Mouse (Mus musculus) MEL (cell line): ENCODE data around the gene Klf6. TPM values are rescaled to one million over a fixed set of nuclear protein-coding genes. Genes with fewer than 3 reads are reported as not detected.

Experiments used
- DNase-seq: peaks from one replicate; pipeline ENCODE4 v3.0.0; 2011; ENCODE audit warnings: low read depth, low spot score
- H3K27ac ChIP-seq: 2 replicates; pipeline ENCODE4 v1.5.1; 2012; ENCODE audit warnings: low read depth, mild to moderate bottlenecking, control low read depth, low read length, moderate library complexity; ENCODE audit not compliant: control insufficient read depth
- H3K27me3 ChIP-seq, 2 experiments: fragments of 150-350 bp in 1 of 2; sonication (generic) in 1 of 2; 2 replicates each; pipeline ENCODE4 v1.6.1; 2012; ENCODE audit warnings: low read length in 2 of 2, mild to moderate bottlenecking in 2 of 2, improper control_type of control experiment in 1 of 2, moderate library complexity in 1 of 2; ENCODE audit not compliant: insufficient read depth in 2 of 2, control insufficient read depth in 1 of 2
- H3K36me3 ChIP-seq, 2 experiments: 2 replicates each; pipeline ENCODE4 v1.6.1; 2012 to 2014; ENCODE audit warnings: low read length in 2 of 2, improper control_type of control experiment in 1 of 2, inconsistent platforms in 1 of 2, mild to moderate bottlenecking in 1 of 2; ENCODE audit not compliant: insufficient read depth in 2 of 2, control insufficient read depth in 1 of 2
- H3K4me1 ChIP-seq, 2 experiments: fragments of 150-350 bp in 1 of 2; sonication (generic) in 1 of 2; 2 replicates each; pipeline ENCODE4 v1.6.1; 2012; ENCODE audit warnings: low read length in 2 of 2, improper control_type of control experiment in 1 of 2, mild to moderate bottlenecking in 1 of 2; ENCODE audit not compliant: insufficient read depth in 2 of 2, control insufficient read depth in 1 of 2
- H3K4me3 ChIP-seq, 2 experiments: fragments of 150-350 bp in 1 of 2; sonication (generic) in 1 of 2; 2 replicates each; pipeline ENCODE4 v1.5.1; 2012; ENCODE audit warnings: low read depth in 2 of 2, low read length in 2 of 2, mild to moderate bottlenecking in 2 of 2, moderate library complexity in 2 of 2, control low read depth in 1 of 2, improper control_type of control experiment in 1 of 2; ENCODE audit not compliant: control insufficient read depth in 1 of 2, insufficient read depth in 1 of 2
- H3K79me2 ChIP-seq: 2 replicates; pipeline ENCODE4 v1.6.1; 2012; ENCODE audit warnings: mild to moderate bottlenecking, low read length, moderate library complexity; ENCODE audit not compliant: control insufficient read depth, poor library complexity, insufficient read depth
- H3K9ac ChIP-seq: 2 replicates; pipeline ENCODE4 v1.6.1; 2012; ENCODE audit warnings: low read depth, mild to moderate bottlenecking, control low read depth, low read length, moderate library complexity; ENCODE audit not compliant: control insufficient read depth, poor library complexity, severe bottlenecking
- H3K9me3 ChIP-seq: fragments of 150-350 bp; sonication (generic); replicated peaks from 2 replicates; pipeline ENCODE4 v1.6.1; 2012; ENCODE audit warnings: mild to moderate bottlenecking, low read length, improper control_type of control experiment, moderate library complexity; ENCODE audit not compliant: insufficient read depth
- CHD2 ChIP-seq: IDR thresholded peaks from 2 replicates; pipeline ENCODE4 v1.6.1; 2011; ENCODE audit warnings: low read length, improper control_type of control experiment
- CTCF ChIP-seq, 3 experiments: IDR thresholded peaks in 2 of 3; conservative IDR thresholded peaks in 1 of 3; 2 replicates each; pipeline ENCODE4 v1.5.1; 2011 to 2012; ENCODE audit warnings: low read length in 3 of 3, low read depth in 2 of 3, mild to moderate bottlenecking in 2 of 3, improper control_type of control experiment in 1 of 3, inconsistent platforms in 1 of 3, mixed read lengths in 1 of 3, moderate library complexity in 1 of 3; ENCODE audit not compliant: control insufficient read depth in 1 of 3, insufficient read depth in 1 of 3, poor library complexity in 1 of 3, severe bottlenecking in 1 of 3
- JUND ChIP-seq: IDR thresholded peaks from 2 replicates; pipeline ENCODE4 v1.6.1; 2011; ENCODE audit warnings: low read depth, mild to moderate bottlenecking, improper control_type of control experiment, low read length
- KAT2A ChIP-seq: conservative IDR thresholded peaks from 2 replicates; pipeline ENCODE4 v1.6.1; 2012; ENCODE audit warnings: low read depth, low read length, improper control_type of control experiment, inconsistent platforms
- MAX ChIP-seq: IDR thresholded peaks from 2 replicates; pipeline ENCODE4 v1.6.1; 2011; ENCODE audit warnings: low read length, improper control_type of control experiment
- MYB ChIP-seq: IDR thresholded peaks from 2 replicates; pipeline ENCODE4 v1.6.1; 2011; ENCODE audit warnings: mild to moderate bottlenecking, low read depth, low read length, improper control_type of control experiment
- NELFE ChIP-seq: IDR thresholded peaks from 2 replicates; pipeline ENCODE4 v1.6.1; 2011; ENCODE audit warnings: low read depth, low read length, improper control_type of control experiment
- POLR2A ChIP-seq, 2 experiments: IDR thresholded peaks; 2 replicates each; pipeline ENCODE4 v1.6.1; 2011 to 2012; ENCODE audit warnings: low read length in 2 of 2, mild to moderate bottlenecking in 2 of 2, control low read depth in 1 of 2, improper control_type of control experiment in 1 of 2, low read depth in 1 of 2, moderate library complexity in 1 of 2; ENCODE audit not compliant: control insufficient read depth in 1 of 2, insufficient read depth in 1 of 2, poor library complexity in 1 of 2
- POLR2AphosphoS5 ChIP-seq: IDR thresholded peaks from 2 replicates; pipeline ENCODE4 v1.6.1; 2012; ENCODE audit warnings: low read depth, borderline replicate concordance, mild to moderate bottlenecking, inconsistent platforms, low read length, moderate library complexity, mixed read lengths
- RAD21 ChIP-seq: IDR thresholded peaks from 2 replicates; pipeline ENCODE4 v1.6.1; 2011; ENCODE audit warnings: mild to moderate bottlenecking, low read depth, low read length, improper control_type of control experiment
- RCOR1 ChIP-seq: IDR thresholded peaks from 2 replicates; pipeline ENCODE4 v1.6.1; 2012; ENCODE audit warnings: low read depth, mild to moderate bottlenecking, inconsistent platforms, low read length, improper control_type of control experiment
- SIN3A ChIP-seq: IDR thresholded peaks from 2 replicates; pipeline ENCODE4 v1.6.1; 2012; ENCODE audit warnings: low read length, improper control_type of control experiment, inconsistent platforms
- TAL1 ChIP-seq: IDR thresholded peaks from 2 replicates; pipeline ENCODE4 v1.6.1; 2012; ENCODE audit warnings: mild to moderate bottlenecking, inconsistent platforms, low read length, moderate library complexity, mixed read lengths
- TCF12 ChIP-seq: IDR thresholded peaks from 2 replicates; pipeline ENCODE4 v1.6.1; 2014; ENCODE audit warnings: low read depth, mild to moderate bottlenecking, inconsistent platforms, low read length, improper control_type of control experiment, moderate library complexity
- USF1 ChIP-seq: IDR thresholded peaks from 2 replicates; pipeline ENCODE4 v1.6.1; 2014; ENCODE audit warnings: low read depth, mild to moderate bottlenecking, inconsistent platforms, low read length, improper control_type of control experiment, moderate library complexity
- USF2 ChIP-seq, 2 experiments: IDR thresholded peaks; 2 replicates each; pipeline ENCODE4 v1.6.1; 2011 to 2012; ENCODE audit warnings: improper control_type of control experiment in 2 of 2, low read length in 2 of 2, borderline replicate concordance in 1 of 2, inconsistent platforms in 1 of 2, low read depth in 1 of 2, mild to moderate bottlenecking in 1 of 2; ENCODE audit not compliant: insufficient read depth in 1 of 2
- ZMIZ1 ChIP-seq: IDR thresholded peaks from 2 replicates; pipeline ENCODE4 v1.6.1; 2012; ENCODE audit warnings: low read depth, mild to moderate bottlenecking, inconsistent platforms, low read length, improper control_type of control experiment, moderate library complexity
- polyA plus RNA-seq, 2 experiments: library from polyadenylated mRNA; stranded (reverse) in 1 of 2; unstranded in 1 of 2; fragments of >175 nt in 1 of 2; fragments of >200 nt in 1 of 2; gene quantifications; 2 replicates each; pipeline versions ENCODE4 v1.2.1 to v1.2.4; 2012; ENCODE audit warnings: low replicate concordance in 2 of 2, low read depth in 1 of 2; ENCODE audit not compliant: insufficient read length in 2 of 2, insufficient read depth in 1 of 2, missing spikeins in 1 of 2
- total RNA-seq: library from RNA; depleted of rRNA; stranded (reverse); fragments of 300-350 nt; gene quantifications from 2 replicates; pipeline ENCODE4 v1.2.3, GENCODE M21; 2012

Gene Klf6
- total and polyA plus RNA-seq, 3 experiments: 2.0 to 4.6 TPM; not detected in 1

DNA sequence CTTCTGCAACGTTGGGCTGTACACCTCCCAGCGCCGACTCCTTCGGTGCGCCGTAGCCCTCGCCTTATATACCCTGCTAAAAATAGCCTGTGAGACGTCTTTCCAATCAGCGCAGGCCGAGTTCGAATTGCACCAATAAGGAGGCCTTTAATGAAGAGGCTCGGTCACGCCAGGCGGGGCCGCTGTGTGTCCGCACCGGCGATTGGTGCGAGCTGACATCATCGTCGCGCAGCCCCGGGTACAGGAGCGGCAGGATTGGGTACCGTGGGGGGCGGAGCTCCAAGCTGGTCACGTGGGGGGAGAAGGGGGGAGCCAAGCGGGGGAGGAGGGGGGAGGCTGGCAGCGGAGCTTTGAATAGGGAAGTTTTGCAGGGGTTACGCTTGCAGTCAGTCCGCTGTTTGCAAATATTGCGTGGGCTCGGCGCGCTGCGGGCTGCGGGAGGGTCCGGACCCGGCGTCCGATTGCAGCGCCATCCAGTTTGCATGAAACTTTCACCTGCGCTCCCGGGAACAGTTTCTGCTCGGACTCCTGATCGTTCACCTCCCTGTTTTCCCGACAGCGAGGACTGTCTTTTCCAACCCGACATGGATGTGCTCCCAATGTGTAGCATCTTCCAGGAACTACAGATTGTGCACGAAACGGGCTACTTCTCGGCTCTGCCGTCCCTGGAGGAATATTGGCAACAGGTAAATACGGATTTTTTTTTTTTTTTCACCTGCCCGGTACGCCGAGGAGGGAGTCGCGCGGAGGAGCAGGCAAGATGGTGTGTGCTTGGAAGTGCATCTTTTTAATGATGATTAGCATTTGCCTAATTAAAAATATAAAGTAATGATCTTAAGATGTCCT lies at the start of gene Klf6 (continued):
- no peak for TF ChIP-seq KAT2A
- peak in 1 of 2 experiments; percentile 66; a peak in 2 of 4 replicates for TF ChIP-seq USF2 (IDR thresholded peaks at IDR 0.05; ENCODE audit: borderline replicate concordance in 1 of 2, insufficient read depth in 1 of 2, low read depth in 1 of 2, low read length in 2 of 2)
- no peak for TF ChIP-seq RAD21
- TF ChIP-seq USF1: peak; percentile 94
- TF ChIP-seq, all 39 proteins: peak for 14

DNA sequence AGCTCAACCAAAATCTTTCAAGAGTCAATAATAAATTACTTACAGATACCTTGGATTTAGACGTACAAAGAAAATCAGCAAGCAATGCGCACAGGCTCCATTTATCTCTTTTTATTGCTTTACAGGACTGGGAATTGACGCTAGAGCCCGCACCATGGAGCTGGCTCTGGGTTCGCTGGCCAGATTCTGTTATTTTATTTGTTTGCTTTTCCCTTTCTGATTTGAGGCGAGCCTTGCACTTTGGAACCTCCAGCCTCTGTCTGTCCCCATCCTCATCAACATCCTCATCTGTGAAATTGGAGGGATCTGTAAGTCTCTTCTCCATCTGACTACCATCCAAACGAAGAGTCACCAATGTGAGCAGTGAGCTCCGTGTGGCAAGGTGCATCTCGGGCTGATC lies 47.8 kb upstream of the Klf6 start:
- Histone ChIP-seq H3K36me3 (no peaks in the 10 kb centered on the region), H3K4me1 (no peaks in the 10 kb centered on the region), H3K27ac (no peak overlapping the region), H3K4me3 (no peak overlapping the region), H3K9ac (no peak overlapping the region)
- no peak for DNase-seq
- TF ChIP-seq JUND: no peak
- no peak for TF ChIP-seq MYB
- TF ChIP-seq, all 39 proteins: peak for 0
- Histone ChIP-seq H3K79me2 (no peaks in the 10 kb centered on the region), H3K27me3 (peaks cover 0 to 10% of the 10 kb centered on the region in 2 experiments), H3K9me3 (no peaks in the 10 kb centered on the region)

DNA sequence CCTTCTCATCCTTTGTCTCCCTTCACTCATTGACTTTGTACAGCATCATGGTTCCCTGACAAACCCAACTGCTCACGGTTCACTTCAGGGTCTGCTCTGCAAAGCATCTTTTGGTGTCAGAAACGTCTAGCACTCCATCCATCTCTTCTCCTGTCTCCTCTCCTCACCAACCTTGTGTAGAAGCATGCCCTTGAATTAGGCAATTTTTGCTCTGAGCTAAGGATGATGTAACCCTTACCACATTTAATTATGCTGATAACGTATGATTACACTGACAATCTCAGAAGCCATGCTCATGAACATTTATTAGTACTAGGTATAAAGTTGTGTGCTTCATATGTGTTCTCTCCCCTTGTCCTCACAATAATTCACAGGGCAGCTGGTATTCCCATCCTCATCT lies 44.0 kb upstream of the Klf6 start:
- Histone ChIP-seq H3K79me2 (no peaks in the 10 kb centered on the region), H3K4me1 (no peaks in the 10 kb centered on the region), H3K9ac (no peak overlapping the region), H3K4me3 (no peak overlapping the region), H3K9me3 (no peaks in the 10 kb centered on the region), H3K27ac (no peak overlapping the region), H3K36me3 (no peaks in the 10 kb centered on the region), H3K27me3 (no peaks in the 10 kb centered on the region; a peak in 2 of 4 replicates)
- TF ChIP-seq TAL1 (no peak), TCF12 (no peak), JUND (no peak), KAT2A (no peak), POLR2AphosphoS5 (no peak), CTCF (IDR thresholded peaks at IDR 0.05 in 2 of 3, conservative IDR thresholded peaks at IDR 0.05 in 1 of 3; ENCODE audit: control insufficient read depth in 1 of 3, insufficient read depth in 1 of 3, low read depth in 2 of 3, low read length in 3 of 3, poor library complexity in 1 of 3, severe bottlenecking in 1 of 3) (no peak), NELFE (no peak), SIN3A (no peak), RCOR1 (no peak), MYB (no peak), MAX (no peak), CHD2 (no peak), USF1 (no peak), POLR2A (IDR thresholded peaks at IDR 0.05; ENCODE audit: control insufficient read depth in 1 of 2, insufficient read depth in 1 of 2, low read depth in 1 of 2, low read length in 2 of 2, poor library complexity in 1 of 2) (no peak), ZMIZ1 (no peak)
- DNase-seq: no peak
